Mouse (Mus musculus): ENCODE data around the gene Eno2. TPM values are rescaled to one million over a fixed set of nuclear protein-coding genes. Genes with fewer than 3 reads are reported as not detected.

Eno2 gene
- total and polyA plus RNA-seq, 3 experiments: 20.8 to 24.6 (median 23.6) TPM

GRCm38 (mm10) chr6:124770511-124770910 lies 1.0 kb upstream of the Eno2 start:
- Histone ChIP-seq H3K36me3 (replicated peaks in 1 of 2; ENCODE audit: control insufficient read depth in 1 of 2, insufficient read depth in 1 of 2, low read length in 1 of 2) (peaks cover 14 to 23% of the 10 kb centered on the region in 2 experiments), H3K4me1 (ENCODE audit: control insufficient read depth in 1 of 2, insufficient read depth in 2 of 2) (peaks cover 7 to 33% of the 10 kb centered on the region in 2 experiments), H3K27me3 (replicated peaks) (peaks cover 19% of the 10 kb centered on the region), H3K4me3 (replicated peaks in 1 of 3; ENCODE audit: low read depth in 2 of 3, low read length in 2 of 3, poor library complexity in 1 of 3) (no peak overlapping the region), H3K9ac (ENCODE audit: insufficient read depth, low read depth) (no peak overlapping the region), H3K27ac (ENCODE audit: insufficient read depth, low read depth) (no peak overlapping the region), H3K4me2 (ENCODE audit: insufficient read depth, low read depth, poor library complexity, severe bottlenecking) (no peak overlapping the region), H3K79me2 (replicated peaks; ENCODE audit: control insufficient read depth, extremely low read depth, insufficient read depth, poor library complexity, severe bottlenecking) (no peaks in the 10 kb centered on the region), H3K9me3 (replicated peaks; ENCODE audit: low read length) (no peaks in the 10 kb centered on the region)
- TF ChIP-seq BHLHE40 (IDR thresholded peaks at IDR 0.05; ENCODE audit: low read depth, low read length) (no peak), KAT2A (IDR thresholded peaks at IDR 0.05; ENCODE audit: insufficient replicate concordance, low read length) (no peak), PAX5 (IDR thresholded peaks at IDR 0.05; ENCODE audit: low read length) (no peak), ELF1 (IDR thresholded peaks at IDR 0.05; ENCODE audit: low read depth, low read length) (no peak), SIN3A (IDR thresholded peaks at IDR 0.05; ENCODE audit: low read length) (no peak), ETS1 (conservative IDR thresholded peaks at IDR 0.05; ENCODE audit: low read depth, low read length) (no peak), E2F4 (IDR thresholded peaks at IDR 0.05; ENCODE audit: insufficient replicate concordance, low read depth, low read length) (no peak), ZKSCAN1 (IDR thresholded peaks at IDR 0.05; ENCODE audit: borderline replicate concordance, low read depth, low read length) (no peak), JUND (conservative IDR thresholded peaks at IDR 0.05; ENCODE audit: low read depth, low read length) (no peak), MAZ (IDR thresholded peaks at IDR 0.05; ENCODE audit: low read depth, low read length) (no peak), USF1 (IDR thresholded peaks at IDR 0.05; ENCODE audit: low read depth, low read length) (no peak), RCOR1 (conservative IDR thresholded peaks at IDR 0.05; ENCODE audit: low read depth, low read length) (no peak), CHD1 (IDR thresholded peaks at IDR 0.05; ENCODE audit: low read depth, low read length) (no peak), HCFC1 (IDR thresholded peaks at IDR 0.05; ENCODE audit: low read depth, low read length) (no peak), USF2 (conservative IDR thresholded peaks at IDR 0.05; ENCODE audit: low read depth, low read length) (no peak), MAX (IDR thresholded peaks at IDR 0.05; ENCODE audit: low read length) (no peak), MXI1 (IDR thresholded peaks at IDR 0.05; ENCODE audit: low read depth, low read length) (no peak)
- dilution Hi-C loops (cut with MboI; ENCODE audit: extremely low pct_ligation_motif_present, extremely low pct_unique_long_range_greater_than_20kb, low sequenced_read_pairs): no loop called here
- in situ Hi-C loops (cut with MboI; ENCODE audit: low pct_ligation_motif_present, low pct_unique_long_range_greater_than_20kb, low sequenced_read_pairs): no loop called here
- no peak for DNase-seq (ENCODE audit: extremely low read depth)

- dilution Hi-C loops (cut with MboI; ENCODE audit: extremely low pct_ligation_motif_present, extremely low pct_unique_long_range_greater_than_20kb, low sequenced_read_pairs): no loop called here
- no peak overlapping the region for H3K27ac ChIP-seq (ENCODE audit: insufficient read depth, low read depth)
- H3K9me3 ChIP-seq (replicated peaks; ENCODE audit: low read length): no peaks in the 10 kb centered on the region
- H3K79me2 ChIP-seq (replicated peaks; ENCODE audit: control insufficient read depth, extremely low read depth, insufficient read depth, poor library complexity, severe bottlenecking): no peaks in the 10 kb centered on the region
- DNase-seq (ENCODE audit: extremely low read depth): no peak
- peaks cover 19% of the 10 kb centered on the region for H3K27me3 ChIP-seq (replicated peaks)
- H3K9ac ChIP-seq (ENCODE audit: insufficient read depth, low read depth): peak overlapping the region; percentile 86; the same call in 1 of the 2 replicates
- peaks cover 15 to 27% of the 10 kb centered on the region in 2 experiments for H3K36me3 ChIP-seq (replicated peaks in 1 of 2; ENCODE audit: control insufficient read depth in 1 of 2, insufficient read depth in 1 of 2, low read length in 1 of 2)
- H3K4me3 ChIP-seq (replicated peaks in 1 of 3; ENCODE audit: low read depth in 2 of 3, low read length in 2 of 3, poor library complexity in 1 of 3): peak overlapping the region; percentile 40 to 98 (median 67)
- in situ Hi-C loops (cut with MboI; ENCODE audit: low pct_ligation_motif_present, low pct_unique_long_range_greater_than_20kb, low sequenced_read_pairs): no loop called here
- no peak overlapping the region for H3K4me2 ChIP-seq (ENCODE audit: insufficient read depth, low read depth, poor library complexity, severe bottlenecking)
- peaks cover 7 to 33% of the 10 kb centered on the region in 2 experiments for H3K4me1 ChIP-seq (ENCODE audit: control insufficient read depth in 1 of 2, insufficient read depth in 2 of 2)
- TF ChIP-seq SIN3A (IDR thresholded peaks at IDR 0.05; ENCODE audit: low read length) (no peak), ZMIZ1 (IDR thresholded peaks at IDR 0.05; ENCODE audit: low read depth, low read length) (no peak), CHD2 (IDR thresholded peaks at IDR 0.05; ENCODE audit: low read length) (0 out of 2 replicates have a peak, but pooled peaks have one; percentile 36), POLR2AphosphoS2 (IDR thresholded peaks at IDR 0.05; ENCODE audit: low read depth, low read length) (no peak), GABPA (IDR thresholded peaks at IDR 0.05; ENCODE audit: insufficient replicate concordance, low read depth, low read length) (no peak), RAD21 (IDR thresholded peaks at IDR 0.05; ENCODE audit: low read depth, low read length) (no peak), MYC (IDR thresholded peaks at IDR 0.05; ENCODE audit: low read depth, low read length) (no peak)
Measured at GRCm38 (mm10) chr6:124770013-124770412, 540 bp upstream of the Eno2 start.
